Mouse (Mus musculus): Measurements from ENCODE around the gene Tpd52l2.
A peak's percentile ranks its signal among the peaks of the same experiment; 100 is the strongest.

Tpd52l2 gene

GRCm38 (mm10) chr2:181496831-181497547 is at the start of gene Tpd52l2:
Gene Tpd52l2, plus strand, starts transcription at chr2:181497142.
- DNase-seq: peak; percentile 88

GRCm38 (mm10) chr2:181452181-181452580 is 44.8 kb upstream of the Tpd52l2 start:
- no peak for DNase-seq

- no peak for DNase-seq
Measured at GRCm38 (mm10) chr2:181453274-181453673, 43.7 kb upstream of the Tpd52l2 start.

- no peak for DNase-seq
Measured at GRCm38 (mm10) chr2:181455899-181456298, 41.0 kb upstream of the Tpd52l2 start.

- peak; percentile 10 for DNase-seq
Measured at GRCm38 (mm10) chr2:181457831-181458230, 39.1 kb upstream of the Tpd52l2 start.

GRCm38 (mm10) chr2:181458411-181459152 is 38.4 kb upstream of the Tpd52l2 start:
- peak; percentile 28 for DNase-seq

GRCm38 (mm10) chr2:181459153-181459672 is 37.7 kb upstream of the Tpd52l2 start, which contains the start of gene Zbtb46:
Gene Zbtb46, minus strand, starts transcription at chr2:181459426.
- peak; percentile 80 for DNase-seq

GRCm38 (mm10) chr2:181459673-181460621 is 37.0 kb upstream of the Tpd52l2 start:
- DNase-seq: peak; percentile 49

GRCm38 (mm10) chr2:181461536-181462100 is 35.3 kb upstream of the Tpd52l2 start:
- no peak for DNase-seq

GRCm38 (mm10) chr2:181462604-181463003 is 34.3 kb upstream of the Tpd52l2 start:
- DNase-seq: no peak

- DNase-seq: peak; percentile 23
Measured at GRCm38 (mm10) chr2:181463008-181463738, 33.8 kb upstream of the Tpd52l2 start.

- no peak for DNase-seq
Measured at GRCm38 (mm10) chr2:181465423-181465822, 31.5 kb upstream of the Tpd52l2 start.

GRCm38 (mm10) chr2:181470285-181470684 is 26.7 kb upstream of the Tpd52l2 start:
- no peak for DNase-seq

- DNase-seq: no peak
Measured at GRCm38 (mm10) chr2:181471246-181471645, 25.7 kb upstream of the Tpd52l2 start.

GRCm38 (mm10) chr2:181472256-181472827 is 24.6 kb upstream of the Tpd52l2 start:
- DNase-seq: no peak

GRCm38 (mm10) chr2:181483120-181483519 is 13.8 kb upstream of the Tpd52l2 start:
- DNase-seq: no peak

GRCm38 (mm10) chr2:181483562-181484318 is 13.2 kb upstream of the Tpd52l2 start:
- DNase-seq: no peak

GRCm38 (mm10) chr2:181484456-181485233 is 12.3 kb upstream of the Tpd52l2 start:
- DNase-seq: no peak

- DNase-seq: no peak
Measured at GRCm38 (mm10) chr2:181485741-181486140, 11.2 kb upstream of the Tpd52l2 start.
